ENCODE assay signal across 8 mouse cellular contexts in the genomic region with DNA sequence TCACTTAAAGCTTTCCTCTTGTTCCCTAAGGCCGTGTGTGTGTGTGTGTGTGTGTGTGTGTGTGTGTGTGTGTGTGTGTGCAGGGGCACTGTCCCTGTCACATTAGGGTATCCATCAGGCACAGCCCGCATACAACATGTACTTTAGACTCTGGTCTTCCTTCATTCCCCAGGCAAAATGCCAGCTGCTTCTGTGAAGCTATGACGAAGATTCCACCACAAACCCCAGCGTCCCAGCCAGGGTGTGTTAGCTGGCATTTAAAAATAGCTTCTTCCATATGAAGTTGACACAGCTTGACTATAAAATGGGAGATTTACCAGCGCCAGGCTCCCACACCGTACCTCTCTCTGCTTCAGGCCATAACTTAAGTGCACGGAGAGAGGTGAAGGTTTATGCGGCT.
DNase-seq lines count a peak whose midpoint lies in the region; ATAC-seq and TF ChIP-seq lines count a peak whose summit lies in the region.
"Had no signal": no experiment of that assay in that cellular context is flagged by ENCODE, and none has a peak within 500 bp of the region (broad histone marks: within the 10 kb centered on the region; RNA-seq: fewer than 3 reads in every experiment).

No protein-coding gene starts in this region.

- H3ac ChIP-seq in C2C12 (ENCODE audit: control insufficient read depth, insufficient read length, low read depth): peak overlapping the region; percentile 2

- no peaks in the 10 kb centered on the region for H3K79me3 ChIP-seq in C2C12 (ENCODE audit: low read depth)

- peak; percentile 50 for DNase-seq in adrenal gland, postnatal 10 days
- peak; percentile 56 to 72 for DNase-seq in kidney, postnatal 4 days
- DNase-seq in lung, postnatal 14 days: peak; percentile 70
- DNase-seq in hindbrain, embryonic 11.5 days (ENCODE audit: low spot score): no peak

- no peaks in the 10 kb centered on the region for H3K9me3 ChIP-seq in hindbrain, embryonic 11.5 days (ENCODE audit: control insufficient read depth, low read length)
- H3K9me3 ChIP-seq: midbrain, embryonic 12.5 days had no signal

- no peak overlapping the region for H3K9ac ChIP-seq in hindbrain, embryonic 11.5 days (ENCODE audit: low read depth, low read length)
- H3K9ac ChIP-seq: midbrain, embryonic 12.5 days had no signal

- no peaks in the 10 kb centered on the region for H3K4me1 ChIP-seq in hindbrain, embryonic 11.5 days (replicated peaks; ENCODE audit: control insufficient read depth, insufficient read depth, low read length)
- H3K4me1 ChIP-seq: midbrain, embryonic 12.5 days had no signal

- no peaks in the 10 kb centered on the region for H3K27me3 ChIP-seq in C2C12 (ENCODE audit: control insufficient read depth, insufficient read depth, insufficient read length)
- H3K27me3 ChIP-seq in hindbrain, embryonic 11.5 days (ENCODE audit: control insufficient read depth, insufficient read depth, low read length): no peaks in the 10 kb centered on the region
- H3K27me3 ChIP-seq: midbrain, embryonic 12.5 days had no signal

- H3K4me2 ChIP-seq in hindbrain, embryonic 11.5 days (replicated peaks; ENCODE audit: low read depth, low read length): no peak overlapping the region
- H3K4me2 ChIP-seq: midbrain, embryonic 12.5 days had no signal

- H3K27ac ChIP-seq in hindbrain, embryonic 11.5 days (ENCODE audit: low read depth, low read length): no peak overlapping the region
- H3K27ac ChIP-seq: midbrain, embryonic 12.5 days had no signal

- H3K36me3 ChIP-seq in C2C12 (ENCODE audit: control insufficient read depth, insufficient read depth): no peaks in the 10 kb centered on the region
- no peaks in the 10 kb centered on the region for H3K36me3 ChIP-seq in hindbrain, embryonic 11.5 days (ENCODE audit: control insufficient read depth, insufficient read depth, low read length)

- H3K79me2 ChIP-seq in C2C12 (ENCODE audit: control insufficient read depth, insufficient read depth): no peaks in the 10 kb centered on the region

- TF ChIP-seq CTCF in C2C12 (IDR thresholded peaks at IDR 0.05; ENCODE audit: control insufficient read depth, insufficient read depth, insufficient read length): no peak

- 95% methylated on average over 8 of the region's 8 CpGs for WGBS in hindbrain, embryonic 11.5 days

- H3K4me3 ChIP-seq in C2C12 (ENCODE audit: insufficient read depth, poor library complexity, severe bottlenecking): no peak overlapping the region
- H3K4me3 ChIP-seq in hindbrain, embryonic 11.5 days (ENCODE audit: low read depth, low read length): no peak overlapping the region
- H3K4me3 ChIP-seq: midbrain, embryonic 12.5 days had no signal

- ATAC-seq in granulocyte monocyte progenitor cell, adult 5-6 weeks (replicated peaks; ENCODE audit: poor library complexity, severe bottlenecking): peak; percentile 34; the same call in 1 of the 2 replicates
- no peak for ATAC-seq in inflammation-experienced regulatory T-cells, adult 6 months
- no peak for ATAC-seq in hindbrain, embryonic 11.5 days (ENCODE audit: low FRiP score)

TF ChIP-seq in C2C12, 6 proteins besides CTCF, POLR2A, EP300 and RAD21:
- TF ChIP-seq FOSL1 (IDR thresholded peaks at IDR 0.05; ENCODE audit: insufficient read depth, low read length, poor library complexity, severe bottlenecking) (no peak), MAX (IDR thresholded peaks at IDR 0.05) (peak; percentile 7)
TF ChIP-seq in C2C12: peak in this region for 1.
